Mouse (Mus musculus) mouse embryonic stem cell (cell line): ENCODE measurements around the gene Cd200.
"Not testable (repeated sequence)": the region's sequence is repeated elsewhere in the genome, so short reads cannot be mapped to it uniquely, and the experiment has no call there.

Experiments
- in situ Hi-C, 2 experiments: fragments of 300-500 bp; cut with MboI; formaldehyde crosslinking; loops; 1 replicate in 1 of 2; 3 replicates in 1 of 2; pipeline ENCODE4 v1.14.3; 2019 to 2020; ENCODE audit warnings: low sequenced_read_pairs in 2 of 2, low pct_unique_long_range_greater_than_20kb in 1 of 2, mixed read lengths in 1 of 2; ENCODE audit not compliant: unreplicated experiment in 1 of 2

Cd200 gene

DNA sequence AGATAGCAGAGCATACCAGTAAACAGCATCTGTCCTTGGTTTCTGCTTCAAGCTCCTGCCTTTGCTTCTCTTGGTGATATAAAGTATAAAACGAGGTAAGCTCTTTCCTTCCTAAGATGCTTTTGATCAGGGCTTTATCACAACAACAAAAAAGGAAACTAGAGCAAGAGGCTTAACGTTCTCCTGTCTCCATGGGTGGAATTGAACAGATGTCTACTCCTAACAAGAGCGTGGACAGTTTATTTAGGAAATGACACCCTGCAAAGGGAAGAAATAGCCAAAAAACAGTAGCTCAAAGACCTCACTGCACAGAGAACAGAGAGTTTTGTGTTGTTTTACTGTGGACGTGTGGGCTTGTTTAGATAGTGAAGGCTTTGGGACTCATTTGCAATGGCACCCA, 58.1 kb downstream of the Cd200 start:
- in situ Hi-C loops: no loop called here

DNA sequence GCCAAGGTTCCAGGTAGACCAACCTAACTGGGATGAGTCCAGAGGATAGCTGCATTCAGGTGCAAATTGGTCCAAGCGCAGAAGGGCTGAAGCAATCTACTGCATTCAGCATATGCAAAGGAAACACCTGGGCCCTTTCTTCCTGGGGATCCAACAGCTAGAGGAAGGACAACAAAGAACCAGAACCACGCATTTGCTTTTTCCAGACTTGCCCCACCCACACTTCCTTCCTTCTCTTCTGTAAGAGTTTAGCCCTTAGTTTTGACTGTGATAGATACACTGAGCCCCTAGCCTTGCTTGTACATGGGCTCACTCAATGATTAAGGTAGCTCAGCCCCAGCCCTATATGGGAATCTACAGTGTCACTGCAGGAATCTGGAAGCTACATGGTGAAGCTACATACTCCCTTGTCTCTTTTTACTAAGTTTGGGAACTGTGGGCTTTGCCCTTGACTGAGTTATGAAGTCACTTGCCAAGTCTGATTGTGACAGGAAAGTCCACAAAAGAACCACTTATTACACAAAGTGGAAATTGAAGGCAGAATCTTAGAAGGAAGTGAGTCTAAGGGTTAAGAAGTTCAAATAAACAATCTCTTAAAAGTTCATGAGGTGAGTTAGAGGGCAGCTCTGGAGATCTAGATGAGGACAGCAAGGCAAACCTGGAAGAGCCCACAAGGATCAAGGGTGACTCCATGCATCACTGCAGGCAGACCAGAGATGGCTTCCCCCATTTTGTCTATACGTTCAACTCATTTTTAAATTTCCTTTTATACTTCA, 59.1 kb downstream of the Cd200 start:
- in situ Hi-C loops: no loop called here

DNA sequence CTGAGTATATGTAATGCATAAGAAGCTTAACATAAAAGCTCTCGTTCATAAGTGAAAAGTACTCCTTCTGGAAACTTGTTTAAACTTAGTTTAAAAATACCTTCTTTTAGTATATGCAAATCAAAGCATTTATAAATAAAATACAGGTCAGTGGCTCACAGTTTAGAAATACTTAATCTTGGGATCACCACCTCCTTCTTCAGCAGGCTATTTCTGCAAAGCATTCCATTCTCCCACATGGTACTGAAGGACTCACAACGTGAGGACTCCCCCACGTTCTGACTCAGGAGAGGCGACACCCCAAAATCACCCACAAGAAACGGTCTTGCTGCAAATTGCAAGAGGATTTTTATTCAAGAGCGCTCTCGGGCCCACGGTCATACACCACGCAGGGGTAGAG, 60.6 kb downstream of the Cd200 start:
- in situ Hi-C loops: not testable (repeated sequence)

DNA sequence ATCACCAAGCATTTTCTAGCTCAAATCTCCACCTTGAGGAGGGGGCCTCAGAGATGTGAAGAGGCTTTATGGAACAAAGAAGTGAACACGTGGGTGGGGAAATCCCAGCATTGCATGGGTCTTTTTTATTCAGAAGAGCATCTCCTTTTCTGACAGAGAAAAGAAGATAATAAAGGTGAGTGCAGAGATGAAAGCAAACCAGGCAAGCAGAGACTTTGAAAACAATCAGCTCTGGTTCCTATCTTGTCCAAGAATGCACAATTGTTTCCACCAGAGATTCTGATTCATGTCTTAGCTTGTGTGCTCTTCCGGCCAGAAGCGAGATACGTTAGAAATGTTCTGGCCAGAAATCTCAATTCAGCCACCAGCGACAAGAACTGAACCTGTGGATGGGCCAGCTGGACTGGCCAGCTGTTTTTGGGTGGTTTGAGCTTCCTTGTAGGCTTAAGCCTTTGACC, 61.9 kb downstream of the Cd200 start:
- in situ Hi-C loops: no loop called here

DNA sequence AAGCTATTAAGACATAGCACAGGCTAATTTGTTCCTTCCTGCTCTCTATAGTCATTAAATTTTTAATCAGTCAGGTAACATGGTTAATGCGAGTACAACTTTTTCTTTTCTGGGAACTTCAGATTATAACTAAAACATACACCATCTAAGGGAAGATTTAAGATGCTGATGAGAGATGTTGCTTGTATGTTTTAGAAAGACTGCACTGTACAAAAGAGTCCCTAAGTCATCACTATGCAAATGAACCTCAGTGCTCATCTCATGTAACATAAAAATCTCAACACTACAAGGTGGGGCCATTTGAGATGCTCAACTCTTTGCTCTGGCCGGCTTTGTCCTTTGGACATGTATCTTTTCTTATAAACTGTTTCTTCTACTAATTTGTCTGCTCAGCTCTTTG, 62.5 kb downstream of the Cd200 start:
- in situ Hi-C loops: no loop called here

DNA sequence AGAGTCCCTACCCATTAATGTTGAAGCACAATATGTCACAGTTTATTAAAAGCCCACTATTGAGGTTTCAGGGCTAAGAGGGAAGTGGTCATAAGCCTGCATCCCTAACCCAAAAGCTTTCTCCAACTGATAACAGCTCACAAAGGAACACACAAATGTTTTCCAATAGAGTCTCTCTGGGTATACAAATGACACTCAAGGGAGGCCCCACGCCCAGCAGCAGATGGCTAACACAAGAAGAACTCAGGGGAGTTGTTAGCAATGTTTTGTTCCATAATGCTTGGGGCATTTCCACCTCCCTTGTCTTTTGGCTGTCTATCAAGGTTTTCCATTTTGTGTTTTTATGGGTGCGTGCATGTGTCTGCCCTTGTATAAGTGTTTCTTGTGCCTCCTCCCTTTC, 64.0 kb downstream of the Cd200 start:
- in situ Hi-C loops: no loop called here

DNA sequence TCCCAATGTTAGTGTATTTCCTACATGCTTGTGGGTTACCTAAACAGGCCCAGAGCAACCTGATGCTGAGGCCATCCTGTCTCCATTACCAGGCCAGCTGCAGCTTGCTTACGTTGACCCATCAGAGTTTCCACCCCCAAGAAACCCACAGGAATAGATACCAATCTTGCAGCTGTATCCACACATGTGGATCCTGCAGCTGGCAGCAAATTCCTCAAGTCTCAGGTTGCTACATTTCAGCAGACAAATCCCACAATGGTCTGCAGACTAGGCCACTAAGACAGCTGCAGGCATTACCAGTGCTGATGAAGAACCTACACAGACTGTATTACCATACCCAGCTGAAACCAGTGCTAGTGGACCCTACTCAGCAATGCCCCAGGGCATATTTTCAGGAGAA, 72.4 kb downstream of the Cd200 start:
- in situ Hi-C loops: no loop called here

DNA sequence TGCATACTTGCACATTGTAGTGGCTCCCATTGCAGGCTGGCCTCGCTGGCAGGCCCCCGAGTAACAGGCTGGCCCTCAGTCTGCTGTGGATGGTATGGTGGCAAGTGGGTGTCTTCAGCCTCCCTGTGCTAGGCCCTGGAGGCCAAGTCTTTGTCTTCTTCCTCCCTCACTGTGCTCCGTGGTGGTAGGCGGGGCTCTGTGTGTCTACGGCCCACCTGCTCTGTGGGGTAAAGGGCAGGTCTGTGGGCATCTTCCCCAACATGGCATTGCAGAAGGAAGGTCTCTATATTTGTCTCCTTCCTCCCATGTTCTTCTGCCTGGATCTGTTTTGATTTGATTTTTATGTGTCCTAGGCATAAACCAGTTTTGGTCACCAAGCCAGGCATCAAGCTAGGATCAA, 74.0 kb downstream of the Cd200 start:
- in situ Hi-C loops: loop anchor here in 1 of 2 experiments (5.0 kb wide), 1 partner anchor 72 kb away; the partner anchor contains the start of gene Cd200

DNA sequence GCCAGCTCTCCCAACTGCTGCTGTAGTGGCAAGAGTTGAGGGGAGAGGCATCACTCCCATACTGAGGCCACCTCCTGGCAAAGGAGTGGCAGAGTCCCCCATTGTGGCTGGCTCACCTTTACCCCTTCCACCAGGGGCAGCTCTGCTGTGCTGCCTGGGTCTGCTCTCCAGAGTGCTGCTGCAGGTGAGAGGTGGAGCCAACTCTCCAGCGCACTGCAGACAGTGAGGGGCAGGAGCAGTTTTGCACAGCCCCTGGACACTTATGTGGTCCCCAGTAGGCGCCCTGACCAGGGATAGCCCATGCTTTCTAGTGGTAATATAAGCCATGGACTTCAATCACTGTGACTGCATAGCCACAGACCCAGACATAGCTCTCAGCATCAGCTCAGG, 74.5 kb downstream of the Cd200 start:
- in situ Hi-C loops: loop anchor here in 1 of 2 experiments (5.0 kb wide), 1 partner anchor 73 kb away; the partner anchor contains the start of gene Cd200

DNA sequence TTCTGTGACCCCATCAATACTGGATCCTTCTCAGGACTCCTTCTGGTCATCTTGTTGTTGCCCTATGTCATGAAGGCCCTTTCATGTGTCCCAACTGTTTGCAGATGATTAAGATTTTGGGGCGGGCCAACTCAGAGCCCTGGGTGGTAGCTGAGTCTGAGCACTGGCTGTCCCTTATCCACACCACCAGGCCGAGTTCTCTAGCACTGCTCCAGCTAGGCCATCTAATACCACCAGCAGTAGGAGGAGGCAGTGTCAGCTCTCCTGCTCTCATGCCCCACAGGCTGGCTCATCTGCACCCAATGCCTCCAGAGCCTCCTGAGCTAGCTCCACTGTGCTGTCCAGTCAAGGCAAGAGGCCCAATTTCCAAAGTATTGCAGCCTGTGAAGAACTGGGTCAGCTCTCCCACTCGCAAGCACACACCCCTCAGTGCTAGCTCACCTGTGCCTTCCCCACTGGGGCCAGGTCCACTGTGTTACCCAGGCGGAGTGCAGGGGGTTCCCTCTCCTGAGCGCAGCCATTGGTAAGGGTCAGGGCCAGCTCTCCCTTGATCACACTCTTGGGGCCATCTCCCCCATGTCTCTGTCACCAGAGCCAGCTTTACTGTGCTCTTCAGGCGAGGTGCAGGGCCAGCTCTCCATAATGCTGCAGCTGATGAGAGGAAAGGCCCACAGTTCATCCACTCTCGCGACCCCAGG, 75.0 kb downstream of the Cd200 start:
- in situ Hi-C loops: loop anchor here in 1 of 2 experiments (5.0 kb wide), 1 partner anchor 73 kb away; the partner anchor contains the start of gene Cd200

DNA sequence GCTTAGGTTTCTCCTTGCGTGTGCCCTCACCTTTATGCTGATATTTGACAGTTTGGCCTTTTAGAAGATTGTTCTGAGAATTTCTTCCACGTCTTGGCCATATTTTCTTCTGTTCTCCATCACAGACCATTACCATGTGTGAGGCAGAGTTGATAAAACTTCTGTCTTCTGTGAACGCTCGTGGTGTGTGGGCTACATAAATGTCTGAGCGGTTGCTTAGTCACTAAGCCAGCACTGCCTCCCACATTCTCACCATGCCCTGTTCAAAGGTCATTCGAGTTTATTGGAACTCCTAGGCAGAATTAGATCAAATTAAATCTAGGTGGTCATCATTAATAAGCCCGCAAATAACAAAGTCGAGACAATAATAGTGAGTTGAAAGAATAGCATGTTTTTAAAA, 76.3 kb downstream of the Cd200 start:
- in situ Hi-C loops: loop anchor here in 1 of 2 experiments (5.0 kb wide), 1 partner anchor 75 kb away; the partner anchor contains the start of gene Cd200
